Mouse (Mus musculus): Measurements from ENCODE around the gene Adcy3. TPM values are rescaled to one million over a fixed set of nuclear protein-coding genes. Genes with fewer than 3 reads are reported as not detected.

Gene Adcy3
- polyA plus RNA-seq, 1 experiment, result 17.6 TPM

DNA sequence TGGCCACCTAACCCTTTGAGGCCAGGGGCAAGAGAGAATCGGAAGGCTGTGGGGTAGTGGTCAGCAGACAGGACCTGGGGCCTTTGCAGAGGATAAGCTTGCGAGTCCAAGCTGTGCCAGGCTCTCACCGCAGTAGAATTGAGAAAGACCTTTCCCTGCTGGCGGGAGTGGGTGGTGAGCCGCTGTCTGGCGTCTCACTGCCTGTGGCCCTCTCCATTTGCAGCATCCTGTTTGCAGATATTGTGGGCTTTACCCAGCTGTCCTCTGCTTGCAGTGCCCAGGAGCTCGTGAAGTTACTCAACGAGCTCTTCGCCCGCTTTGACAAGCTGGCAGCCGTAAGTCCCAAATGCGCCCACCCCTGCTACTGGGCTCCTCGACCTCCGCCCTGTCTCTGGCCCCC is 61.7 kb downstream of the Adcy3 start:
- no peak overlapping the region for H3K4me3 ChIP-seq (replicated peaks; ENCODE audit: extremely low read depth, low read depth, low read length)

DNA sequence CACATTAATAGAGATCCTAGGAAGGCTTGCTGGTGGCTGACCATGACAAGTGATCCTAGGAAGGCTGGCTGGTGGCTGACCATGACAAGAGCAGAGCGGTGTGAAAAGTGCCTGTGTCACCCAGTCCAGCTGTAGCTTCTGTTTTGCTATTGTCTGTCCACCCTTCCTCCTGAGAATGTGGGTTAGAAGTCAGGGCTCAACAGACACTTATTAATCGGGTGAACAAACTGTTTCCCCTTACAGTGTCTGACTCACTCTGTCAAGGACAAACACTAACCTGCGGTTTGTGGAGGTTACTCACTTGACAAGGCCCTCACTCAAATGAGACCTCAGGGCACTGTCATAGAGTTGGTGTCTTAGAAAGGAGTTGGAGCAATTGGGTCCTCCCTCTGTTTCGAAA is 65.8 kb downstream of the Adcy3 start:
- TF ChIP-seq POLR2A (IDR thresholded peaks at IDR 0.05; ENCODE audit: borderline replicate concordance, extremely low read depth, low read depth, low read length), result no peak
- no peak for TF ChIP-seq CTCF (IDR thresholded peaks at IDR 0.05; ENCODE audit: insufficient read depth, low read length)
- Histone ChIP-seq H3K4me3 (replicated peaks; ENCODE audit: extremely low read depth, low read depth, low read length) (no peak overlapping the region), H3K4me1 (ENCODE audit: control insufficient read depth, insufficient read depth, low read length) (peaks cover under 1% of the 10 kb centered on the region)
- WGBS, result 81% methylated on average over 4 of the region's 4 CpGs
- DNase-seq, result no peak

More for the DNA sequence above, 61.7 kb downstream of the Adcy3 start:
- TF ChIP-seq POLR2A (IDR thresholded peaks at IDR 0.05; ENCODE audit: borderline replicate concordance, extremely low read depth, low read depth, low read length) (no peak), CTCF (IDR thresholded peaks at IDR 0.05; ENCODE audit: insufficient read depth, low read length) (no peak)
- WGBS, result 89% methylated on average over 14 of the region's 14 CpGs
- H3K4me1 ChIP-seq (ENCODE audit: control insufficient read depth, insufficient read depth, low read length), result peaks cover 2% of the 10 kb centered on the region
- no peak for DNase-seq

GRCm38 (mm10) chr12:4199271-4199670 is 66.4 kb downstream of the Adcy3 start:
- no peak for DNase-seq
- TF ChIP-seq POLR2A (IDR thresholded peaks at IDR 0.05; ENCODE audit: borderline replicate concordance, extremely low read depth, low read depth, low read length), result no peak
- TF ChIP-seq CTCF (IDR thresholded peaks at IDR 0.05; ENCODE audit: insufficient read depth, low read length), result no peak
- H3K4me1 ChIP-seq (ENCODE audit: control insufficient read depth, insufficient read depth, low read length), result no peaks in the 10 kb centered on the region; the same call in 1 of the 2 replicates

DNA sequence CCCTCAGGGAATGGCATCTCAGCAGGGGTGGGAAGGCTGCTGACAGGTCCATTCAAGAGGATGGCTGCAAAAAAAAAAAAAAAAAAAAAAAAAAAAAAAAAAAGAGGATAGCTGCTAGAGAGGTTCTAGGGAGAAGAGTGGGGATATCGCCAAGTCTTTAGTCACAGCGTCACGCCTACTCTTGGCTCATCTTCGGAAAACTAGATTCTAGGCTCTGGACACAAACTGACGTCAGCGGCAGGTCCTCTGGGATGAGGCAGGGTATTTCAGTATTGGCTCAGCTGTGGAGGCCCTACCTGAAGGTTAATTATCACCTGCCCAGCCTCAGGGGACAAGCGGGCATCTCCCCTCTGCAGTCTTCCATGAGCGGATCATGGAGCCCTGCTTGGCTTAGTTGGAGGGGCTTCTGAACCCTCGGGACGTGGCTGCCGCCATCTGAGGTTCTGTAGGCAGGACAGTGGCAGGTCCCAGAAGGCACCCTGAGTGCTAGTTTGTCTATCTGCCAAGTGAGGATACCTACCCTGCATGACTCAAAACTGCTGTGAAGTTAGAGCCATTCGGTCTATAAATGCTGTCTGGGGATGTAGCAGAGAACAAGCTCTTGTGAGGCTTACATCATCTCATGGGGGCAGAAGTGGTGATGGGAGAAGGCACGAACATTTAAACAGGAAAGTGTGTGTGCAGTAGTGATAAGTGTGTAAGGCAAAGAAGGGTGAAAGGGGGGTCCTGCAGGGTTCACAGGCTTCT is 68.7 kb downstream of the Adcy3 start:
- Histone ChIP-seq H3K4me3 (replicated peaks; ENCODE audit: extremely low read depth, low read depth, low read length) (no peak overlapping the region), H3K4me1 (ENCODE audit: control insufficient read depth, insufficient read depth, low read length) (no peaks in the 10 kb centered on the region)
- no peak for TF ChIP-seq POLR2A (IDR thresholded peaks at IDR 0.05; ENCODE audit: borderline replicate concordance, extremely low read depth, low read depth, low read length)
- no peak for TF ChIP-seq CTCF (IDR thresholded peaks at IDR 0.05; ENCODE audit: insufficient read depth, low read length)
- 83% methylated on average over 13 of the region's 13 CpGs for WGBS
- DNase-seq, result no peak

More at GRCm38 (mm10) chr12:4199271-4199670, 66.4 kb downstream of the Adcy3 start:
- H3K4me3 ChIP-seq (replicated peaks; ENCODE audit: extremely low read depth, low read depth, low read length), result no peak overlapping the region
- WGBS, result 94% methylated on average over 11 of the region's 11 CpGs

GRCm38 (mm10) chr12:4202206-4202605 is 69.3 kb downstream of the Adcy3 start:
- TF ChIP-seq CTCF (IDR thresholded peaks at IDR 0.05; ENCODE audit: insufficient read depth, low read length) (no peak), POLR2A (IDR thresholded peaks at IDR 0.05; ENCODE audit: borderline replicate concordance, extremely low read depth, low read depth, low read length) (no peak)
- 94% methylated on average over 4 of the region's 4 CpGs for WGBS
- Histone ChIP-seq H3K4me1 (ENCODE audit: control insufficient read depth, insufficient read depth, low read length) (no peaks in the 10 kb centered on the region), H3K4me3 (replicated peaks; ENCODE audit: extremely low read depth, low read depth, low read length) (no peak overlapping the region)
- DNase-seq, result no peak

GRCm38 (mm10) chr12:4206106-4206505 is 73.2 kb downstream of the Adcy3 start:
- DNase-seq, result no peak
- TF ChIP-seq CTCF (IDR thresholded peaks at IDR 0.05; ENCODE audit: insufficient read depth, low read length) (no peak), POLR2A (IDR thresholded peaks at IDR 0.05; ENCODE audit: borderline replicate concordance, extremely low read depth, low read depth, low read length) (no peak)
- WGBS, result 94% methylated on average over 11 of the region's 11 CpGs

DNA sequence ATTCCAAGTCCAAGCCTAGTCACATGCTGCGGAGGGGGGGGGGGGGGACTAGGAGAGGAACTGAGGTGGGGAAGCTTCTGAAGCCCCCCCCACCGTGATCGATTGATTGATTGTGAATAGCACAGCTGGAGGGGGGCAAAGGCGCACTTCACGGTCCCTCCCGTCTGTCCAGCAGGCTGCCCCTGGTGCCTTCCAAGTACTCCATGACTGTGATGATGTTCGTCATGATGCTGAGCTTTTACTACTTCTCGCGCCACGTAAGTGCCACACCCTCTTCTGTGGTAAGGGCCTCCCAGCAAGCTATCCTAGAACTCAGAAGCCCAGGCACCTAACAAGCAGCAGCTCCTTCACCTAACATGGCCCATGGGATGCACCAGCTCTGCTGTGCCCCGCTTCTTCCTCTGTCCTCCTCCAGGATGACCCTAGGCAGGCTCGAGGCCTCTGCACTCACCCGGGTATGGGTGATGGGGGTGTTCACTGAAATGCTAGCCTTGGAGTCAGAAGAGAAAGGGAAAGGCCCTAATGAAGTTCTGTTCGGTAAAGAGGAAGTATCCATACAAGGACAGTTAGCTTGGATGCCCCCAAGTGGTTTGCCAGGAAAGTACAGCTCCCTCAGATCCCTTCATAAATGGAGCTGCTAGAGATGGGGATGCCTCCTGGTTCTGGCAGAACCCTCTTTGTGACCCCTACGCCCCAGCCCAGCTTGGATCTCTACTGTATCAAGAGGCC is 75.7 kb downstream of the Adcy3 start:
- 78% methylated on average over 15 of the region's 15 CpGs for WGBS
- DNase-seq, result peak; percentile 34
- Histone ChIP-seq H3K4me1 (ENCODE audit: control insufficient read depth, insufficient read depth, low read length) (no peaks in the 10 kb centered on the region), H3K4me3 (replicated peaks; ENCODE audit: extremely low read depth, low read depth, low read length) (no peak overlapping the region)
- TF ChIP-seq POLR2A (IDR thresholded peaks at IDR 0.05; ENCODE audit: borderline replicate concordance, extremely low read depth, low read depth, low read length) (no peak), CTCF (IDR thresholded peaks at IDR 0.05; ENCODE audit: insufficient read depth, low read length) (peak; percentile 20; the same call in 1 of the 2 replicates)

More at GRCm38 (mm10) chr12:4206106-4206505, 73.2 kb downstream of the Adcy3 start:
- Histone ChIP-seq H3K4me3 (replicated peaks; ENCODE audit: extremely low read depth, low read depth, low read length) (no peak overlapping the region), H3K4me1 (ENCODE audit: control insufficient read depth, insufficient read depth, low read length) (no peaks in the 10 kb centered on the region)

DNA sequence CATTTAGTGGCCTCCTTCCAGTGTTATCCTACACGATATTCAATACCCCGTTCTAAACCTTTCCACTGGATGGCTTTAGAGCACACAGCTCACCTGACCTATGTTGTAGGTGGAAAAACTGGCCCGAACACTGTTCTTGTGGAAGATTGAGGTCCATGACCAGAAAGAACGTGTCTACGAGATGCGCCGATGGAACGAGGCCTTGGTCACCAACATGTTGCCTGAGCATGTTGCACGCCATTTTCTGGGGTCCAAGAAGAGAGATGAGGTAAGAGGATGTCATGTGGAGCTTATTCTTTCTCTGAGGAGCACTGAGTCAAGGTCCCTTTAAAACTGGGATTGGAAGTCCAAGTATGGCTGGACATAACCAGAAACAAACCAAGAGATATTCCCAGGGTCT is 76.3 kb downstream of the Adcy3 start:
- DNase-seq, result no peak
- H3K4me1 ChIP-seq (ENCODE audit: control insufficient read depth, insufficient read depth, low read length), result no peaks in the 10 kb centered on the region
- TF ChIP-seq CTCF (IDR thresholded peaks at IDR 0.05; ENCODE audit: insufficient read depth, low read length), result no peak
- TF ChIP-seq POLR2A (IDR thresholded peaks at IDR 0.05; ENCODE audit: borderline replicate concordance, extremely low read depth, low read depth, low read length), result no peak
- WGBS, result 96% methylated on average over 9 of the region's 9 CpGs
- no peak overlapping the region for H3K4me3 ChIP-seq (replicated peaks; ENCODE audit: extremely low read depth, low read depth, low read length)

- 68% methylated on average over 9 of the region's 9 CpGs for WGBS
- H3K4me1 ChIP-seq (ENCODE audit: control insufficient read depth, insufficient read depth, low read length), result no peaks in the 10 kb centered on the region
- DNase-seq, result no peak
- TF ChIP-seq CTCF (IDR thresholded peaks at IDR 0.05; ENCODE audit: insufficient read depth, low read length) (no peak), POLR2A (IDR thresholded peaks at IDR 0.05; ENCODE audit: borderline replicate concordance, extremely low read depth, low read depth, low read length) (no peak)
- no peak overlapping the region for H3K4me3 ChIP-seq (replicated peaks; ENCODE audit: extremely low read depth, low read depth, low read length)
These were observed 78.3 kb downstream of the Adcy3 start for GRCm38 (mm10) chr12:4211174-4211573.
